ENCODE assay signal across 14 mouse cellular contexts in the genomic region with DNA sequence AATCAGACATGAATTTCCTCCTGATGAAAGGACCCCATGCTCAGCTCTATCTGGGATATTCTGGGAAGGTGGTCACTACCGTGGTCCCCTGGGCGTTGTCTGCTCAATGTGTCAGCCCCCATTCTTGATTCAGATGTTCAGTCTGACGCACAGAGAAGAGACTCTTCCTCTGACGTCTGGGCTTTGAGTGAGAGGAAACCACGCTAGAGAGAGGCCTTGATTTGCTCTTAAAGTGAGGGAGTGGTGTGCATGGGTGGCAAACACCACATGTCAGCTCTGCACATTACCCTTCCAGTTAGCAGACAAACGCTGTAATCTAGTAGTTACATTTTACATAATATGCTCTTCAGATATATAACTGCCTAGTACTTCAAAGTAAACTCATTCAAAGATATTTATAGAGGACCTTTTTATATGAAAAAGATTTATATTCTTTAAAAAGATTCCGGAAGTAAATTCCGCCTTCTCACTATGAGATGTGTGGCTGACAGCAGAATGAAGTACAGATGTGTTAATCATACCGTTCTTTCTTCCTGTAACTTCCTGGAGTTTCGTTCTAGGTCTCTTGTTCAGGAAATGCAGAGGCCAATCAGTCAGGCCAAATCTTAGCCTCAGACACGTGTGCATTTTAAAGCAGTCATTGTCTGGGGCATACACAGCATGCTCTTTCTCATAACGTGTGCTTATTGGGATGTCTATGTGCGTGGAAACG.
DNase-seq lines count a peak whose midpoint lies in the region; ATAC-seq and TF ChIP-seq lines count a peak whose summit lies in the region.
"Had no signal": no experiment of that assay in that cellular context is flagged by ENCODE, and none has a peak within 500 bp of the region (broad histone marks: within the 10 kb centered on the region; RNA-seq: fewer than 3 reads in every experiment).

No protein-coding gene starts in this region.

- H3K9me3 ChIP-seq in heart, embryonic 14.5 days (ENCODE audit: control insufficient read depth, low read length): no peaks in the 10 kb centered on the region
- H3K9me3 ChIP-seq in limb, embryonic 14.5 days (ENCODE audit: control insufficient read depth, low read length): no peaks in the 10 kb centered on the region
- no peaks in the 10 kb centered on the region for H3K9me3 ChIP-seq in limb, embryonic 10.5 days (replicated peaks)
- H3K9me3 ChIP-seq: forebrain, embryonic 12.5 days had no signal

- H3K4me1 ChIP-seq in heart, embryonic 14.5 days (ENCODE audit: control insufficient read depth in 2 of 2, insufficient read depth in 2 of 2, low read length in 2 of 2): peaks cover 5 to 7% of the 10 kb centered on the region in 2 experiments
- peaks cover 7% of the 10 kb centered on the region for H3K4me1 ChIP-seq in limb, embryonic 14.5 days (ENCODE audit: control insufficient read depth, insufficient read depth, low read length)
- 0 out of 2 replicates have a peak, but pooled peaks cover 2% of the 10 kb centered on the region for H3K4me1 ChIP-seq in limb, embryonic 10.5 days
- H3K4me1 ChIP-seq: forebrain, embryonic 12.5 days had no signal

- no peak for ATAC-seq in heart, embryonic 14.5 days (ENCODE audit: insufficient number of reproducible peaks, insufficient read depth, low FRiP score, low read depth)
- no peak for ATAC-seq in limb, embryonic 14.5 days (ENCODE audit: low FRiP score, low read depth)

- intact Hi-C loops in heart, postnatal 36 days (cut with DNase I): no loop called here
- intact Hi-C loops in gastrocnemius, adult 2 months (cut with DNase I): no loop called here

- H3K27me3 ChIP-seq in heart, embryonic 14.5 days (ENCODE audit: control insufficient read depth, insufficient read depth, low read length): no peaks in the 10 kb centered on the region
- H3K27me3 ChIP-seq in limb, embryonic 14.5 days (ENCODE audit: control insufficient read depth, insufficient read depth, low read length): no peaks in the 10 kb centered on the region
- no peaks in the 10 kb centered on the region for H3K27me3 ChIP-seq in limb, embryonic 10.5 days (ENCODE audit: low read depth, poor library complexity, severe bottlenecking)
- H3K27me3 ChIP-seq: forebrain, embryonic 12.5 days had no signal

- no peak overlapping the region for H3K4me2 ChIP-seq in heart, embryonic 14.5 days (ENCODE audit: low read length)
- H3K4me2 ChIP-seq in limb, embryonic 14.5 days (replicated peaks; ENCODE audit: low read depth, low read length, severe bottlenecking): no peak overlapping the region
- H3K4me2 ChIP-seq: forebrain, embryonic 12.5 days; midbrain, embryonic 11.5 days had no signal

- peak overlapping the region; percentile 16 to 56; a peak in 2 of 4 replicates for H3K27ac ChIP-seq in heart, embryonic 14.5 days (replicated peaks in 1 of 2; ENCODE audit: control insufficient read depth in 1 of 2, insufficient read depth in 1 of 2, low read depth in 2 of 2, low read length in 2 of 2)
- H3K27ac ChIP-seq in limb, embryonic 14.5 days (replicated peaks; ENCODE audit: low read depth, low read length): no peak overlapping the region
- no peak overlapping the region for H3K27ac ChIP-seq in limb, embryonic 10.5 days
- no peak overlapping the region for H3K27ac ChIP-seq in gastrocnemius, adult 2 months
- H3K27ac ChIP-seq: forebrain, embryonic 12.5 days had no signal

- no peak for TF ChIP-seq CTCF in gastrocnemius, adult 2 months (IDR thresholded peaks at IDR 0.05)

- H3K9ac ChIP-seq in heart, embryonic 14.5 days (ENCODE audit: low read length): no peak overlapping the region
- no peak overlapping the region for H3K9ac ChIP-seq in limb, embryonic 14.5 days (ENCODE audit: low read depth, low read length, severe bottlenecking)
- H3K9ac ChIP-seq: forebrain, embryonic 12.5 days had no signal

- DNase-seq in heart, postnatal 36 days: no peak
- peak; percentile 5 for DNase-seq in limb, embryonic 14.5 days (ENCODE audit: low spot score)
- no peak for DNase-seq in limb, embryonic 10.5 days (ENCODE audit: low spot score)
- DNase-seq in CD8-positive naive resting alpha-beta T cell, adult 2 months (ENCODE audit: low read depth in 2 of 2, low spot score in 2 of 2): peak; percentile 16 to 24
- DNase-seq in induced T-regulatory cell, adult 2 months (ENCODE audit: low read depth): peak; percentile 10
- no peak for DNase-seq in gastrocnemius, adult 2 months
- DNase-seq in adrenal gland, adult 2 months: no peak
- DNase-seq: cerebellum, adult 2 months; heart, postnatal 14 days; kidney, adult 9 months; thymus, adult 18-20 months had no signal

- H3K36me3 ChIP-seq in heart, embryonic 14.5 days (ENCODE audit: control insufficient read depth, insufficient read depth, low read length): no peaks in the 10 kb centered on the region
- no peaks in the 10 kb centered on the region for H3K36me3 ChIP-seq in limb, embryonic 14.5 days (ENCODE audit: control insufficient read depth, insufficient read depth, low read length)
- no peaks in the 10 kb centered on the region for H3K36me3 ChIP-seq in limb, embryonic 10.5 days
- H3K36me3 ChIP-seq: forebrain, embryonic 12.5 days had no signal

- WGBS in heart, embryonic 14.5 days: 52% methylated on average over 14 of the region's 14 CpGs
- WGBS in limb, embryonic 14.5 days: 51% methylated on average over 14 of the region's 14 CpGs
- WGBS in limb, embryonic 10.5 days: 82% methylated on average over 14 of the region's 14 CpGs

- H3K4me3 ChIP-seq in heart, embryonic 14.5 days (ENCODE audit: control insufficient read depth in 1 of 2, insufficient read depth in 1 of 2, low read depth in 1 of 2, low read length in 2 of 2): no peak overlapping the region
- H3K4me3 ChIP-seq in limb, embryonic 14.5 days (replicated peaks; ENCODE audit: low read length): no peak overlapping the region
- H3K4me3 ChIP-seq in limb, embryonic 10.5 days: no peak overlapping the region
- H3K4me3 ChIP-seq in gastrocnemius, adult 2 months: no peak overlapping the region
- H3K4me3 ChIP-seq: forebrain, embryonic 12.5 days had no signal

- no peak for TF ChIP-seq POLR2A in limb, embryonic 14.5 days (IDR thresholded peaks at IDR 0.05; ENCODE audit: borderline replicate concordance, extremely low read depth, insufficient read depth, insufficient read length)

Comparison
In these comparisons a context has a peak if more than half of its experiments do, and no peak if none do; other contexts are left out.
1. DNase-seq: peak in limb, embryonic 14.5 days (single experiment), CD8-positive naive resting alpha-beta T cell, adult 2 months (2 of 2) and induced T-regulatory cell, adult 2 months (single experiment); none in heart, postnatal 36 days (0 of 2), limb, embryonic 10.5 days (single experiment), gastrocnemius, adult 2 months (single experiment) and adrenal gland, adult 2 months (single experiment).
2. H3K27ac ChIP-seq: peak in heart, embryonic 14.5 days (2 of 2); none in limb, embryonic 14.5 days (single experiment), limb, embryonic 10.5 days (single experiment) and gastrocnemius, adult 2 months (single experiment).